Mouse (Mus musculus): Measurements from ENCODE around the gene Brpf3.

DNA sequence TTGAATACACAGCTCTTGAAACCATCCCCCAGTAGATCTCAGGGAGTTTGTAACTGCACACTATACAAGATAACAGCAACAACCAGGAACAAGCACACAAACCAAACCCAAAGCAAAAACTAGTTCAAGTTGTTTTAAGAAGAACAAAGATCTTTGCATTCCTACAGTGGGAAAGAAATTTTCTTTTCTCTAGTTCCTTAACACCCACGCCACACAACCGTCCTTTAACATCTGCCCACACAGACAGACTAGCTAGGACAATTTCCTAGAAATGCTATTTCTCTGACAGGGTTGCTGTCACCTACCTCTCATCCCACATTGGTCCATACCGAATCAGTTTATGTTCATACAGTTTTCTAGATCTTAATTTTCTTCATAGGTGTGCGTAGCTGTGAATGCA lies 3.9 kb upstream of the Brpf3 start:
- TF ChIP-seq CTCF (IDR thresholded peaks at IDR 0.05; ENCODE audit: low read depth) (no peak), EP300 (IDR thresholded peaks at IDR 0.05; ENCODE audit: low read depth) (no peak)

Measured in liver, embryonic 14.5 days (tissue).